Mouse (Mus musculus): Measurements from ENCODE around the gene Gm2056.
"Not testable (repeated sequence)": the region's sequence is repeated elsewhere in the genome, so short reads cannot be mapped to it uniquely, and the experiment has no call there.

The Gm2056 gene

DNA sequence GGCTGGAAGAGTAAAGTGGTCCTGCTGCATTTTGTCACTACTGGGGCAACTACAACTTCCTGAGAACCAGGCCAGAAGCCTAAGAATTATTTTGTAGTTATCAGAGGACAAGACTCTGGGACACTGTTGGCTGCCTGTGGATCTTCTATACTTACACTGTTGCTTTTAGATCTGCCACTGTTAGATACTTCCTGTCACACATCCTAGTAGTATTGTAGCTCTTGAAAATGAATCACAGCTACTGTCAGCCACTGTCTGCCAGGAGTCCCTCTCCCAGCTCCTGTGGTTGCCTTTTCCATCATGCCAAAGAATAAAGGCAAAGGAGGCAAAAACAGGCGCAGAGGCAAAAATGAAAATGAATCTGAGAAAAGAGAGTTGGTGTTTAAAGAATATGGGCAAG is at the start of gene Gm2056:
Gm2056 (plus strand) TSS at position 301 of the 400 bp plus-strand sequence.
- not testable (repeated sequence) for DNase-seq

DNA sequence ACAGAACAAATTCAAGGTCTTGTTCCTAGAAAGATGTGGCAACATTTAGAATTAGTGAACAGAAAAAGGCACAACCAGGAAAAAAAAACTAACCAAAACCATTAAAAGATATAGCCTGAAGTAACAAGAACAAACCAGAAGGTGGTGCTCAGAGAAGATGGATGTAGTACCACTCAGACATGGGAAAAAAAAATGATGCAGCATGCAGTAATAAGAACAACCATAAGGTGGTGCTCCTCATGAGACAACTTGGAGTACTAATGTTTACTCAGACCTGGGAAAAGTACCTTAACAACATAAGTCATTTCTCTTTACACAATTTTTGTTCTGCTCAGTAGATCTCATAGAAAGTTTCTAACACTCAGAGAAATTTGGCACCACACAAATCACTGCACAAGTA is 42.8 kb upstream of the Gm2056 start:
- DNase-seq: not testable (repeated sequence)

DNA sequence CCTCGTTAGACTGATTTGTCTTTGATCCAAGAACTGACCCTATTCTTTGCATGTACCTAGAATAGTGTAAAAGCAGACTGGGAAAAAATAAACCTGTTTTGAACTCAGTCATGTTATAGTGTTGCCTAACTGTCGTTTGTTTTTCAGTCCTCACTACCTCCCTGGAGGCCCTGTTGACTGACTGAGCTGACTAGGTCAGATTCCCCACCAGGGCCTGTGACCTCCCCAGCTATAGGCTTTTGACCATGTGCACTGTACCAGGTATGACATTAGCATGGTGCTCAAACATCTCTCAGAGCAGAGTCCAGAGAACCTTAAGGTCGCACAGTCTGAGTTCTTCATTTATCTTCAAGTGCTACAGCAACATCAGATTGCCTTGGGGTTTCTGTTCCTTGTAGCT is 22.7 kb upstream of the Gm2056 start:
- DNase-seq: not testable (repeated sequence)

DNA sequence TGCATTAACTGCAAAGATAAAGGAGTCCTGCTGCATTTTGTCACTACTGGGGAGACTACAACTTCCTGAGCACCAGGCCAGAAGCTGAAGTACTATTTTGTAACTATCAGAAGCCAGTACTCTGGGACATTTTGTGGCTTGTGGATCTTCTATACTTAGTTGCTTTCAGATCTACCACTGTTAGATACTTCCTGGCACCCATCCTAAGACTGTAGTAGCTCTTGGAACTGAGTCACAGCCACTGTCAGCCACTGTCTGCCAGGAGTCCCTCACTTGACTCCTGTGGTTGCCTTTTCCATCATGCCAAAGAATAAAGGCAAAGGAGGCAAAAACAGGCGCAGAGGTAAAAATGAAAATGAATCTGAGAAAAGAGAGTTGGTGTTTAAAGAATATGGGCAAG is 15.3 kb upstream of the Gm2056 start, which contains the start of gene Gm2075:
Gm2075 (plus strand) TSS at position 301 of the 400 bp plus-strand sequence.
- not testable (repeated sequence) for DNase-seq

DNA sequence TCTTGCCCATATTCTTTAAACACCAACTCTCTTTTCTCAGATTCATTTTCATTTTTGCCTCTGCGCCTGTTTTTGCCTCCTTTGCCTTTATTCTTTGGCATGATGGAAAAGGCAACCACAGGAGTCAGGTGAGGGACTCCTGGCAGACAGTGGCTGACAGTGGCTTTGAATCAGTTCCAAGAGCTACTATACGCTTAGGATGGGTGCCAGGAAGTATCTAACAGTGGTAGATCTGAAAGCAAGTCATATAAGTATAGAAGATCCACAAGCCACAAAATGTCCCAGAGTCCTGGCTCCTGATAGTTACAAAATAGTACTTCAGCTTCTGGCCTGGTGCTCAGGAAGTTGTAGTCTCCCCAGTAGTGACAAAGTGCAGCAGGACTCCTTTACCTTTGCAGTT is 8.1 kb upstream of the Gm2056 start, which contains the start of gene Gm6803:
Gm6803 (minus strand) TSS at position 101 of the 400 bp plus-strand sequence.
- DNase-seq: not testable (repeated sequence)

DNA sequence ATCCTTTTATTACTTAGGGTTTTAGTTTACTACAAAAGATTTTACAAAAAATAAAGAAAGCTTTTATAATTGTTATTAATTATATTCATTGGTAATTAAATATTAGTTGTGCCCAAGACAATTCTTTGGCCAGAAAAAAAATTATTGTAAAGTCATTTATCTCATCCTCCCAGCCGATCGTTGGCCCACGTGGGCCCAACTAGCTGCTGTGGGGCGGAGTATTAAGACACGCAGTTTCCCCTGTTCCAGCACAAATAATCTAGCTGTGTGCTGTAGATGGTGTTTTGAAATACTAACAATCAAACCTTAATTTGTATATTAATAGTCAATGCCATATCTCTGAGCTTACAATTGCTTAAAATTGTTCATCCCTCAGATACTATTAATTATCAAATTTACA is 5.4 kb downstream of the Gm2056 start:
- DNase-seq: not testable (repeated sequence)

DNA sequence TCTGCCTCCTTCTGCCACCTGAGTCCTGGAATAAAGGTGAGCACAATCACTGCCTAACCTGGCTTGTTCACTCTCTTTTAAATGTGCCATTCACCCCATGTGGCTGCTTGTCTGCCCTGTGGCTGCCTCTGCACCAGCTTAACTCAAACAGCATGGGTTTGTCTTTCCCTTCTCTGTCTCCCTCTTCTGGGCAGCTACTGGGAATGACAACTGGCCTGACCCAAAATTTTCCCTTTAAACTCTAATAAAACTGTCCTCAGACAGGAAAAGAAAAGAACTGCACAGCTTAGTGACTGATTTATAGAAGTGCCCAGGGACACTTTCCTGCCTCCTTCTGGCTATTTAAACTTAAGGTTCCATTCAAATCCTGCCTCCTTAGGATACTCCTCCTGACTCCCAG is 12.3 kb downstream of the Gm2056 start:
- DNase-seq: not testable (repeated sequence)

DNA sequence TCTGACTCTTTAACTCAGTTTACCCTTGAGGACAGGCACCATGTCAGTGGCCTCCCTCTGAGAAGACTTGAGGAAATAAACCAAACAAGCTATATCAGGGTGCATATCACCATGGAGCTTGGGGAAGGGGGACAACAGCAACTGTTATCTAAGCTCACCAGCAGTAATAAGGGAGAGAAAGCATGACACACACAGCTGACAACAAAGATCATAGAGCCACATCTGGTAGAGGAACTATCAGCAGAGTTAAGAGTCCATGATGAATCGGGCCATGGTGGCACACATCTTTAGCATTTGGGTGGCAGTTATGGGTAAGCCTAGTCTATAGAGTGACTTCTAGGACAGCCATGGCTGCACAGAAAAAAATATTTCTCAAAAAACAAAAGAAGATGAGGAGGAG is 12.9 kb downstream of the Gm2056 start:
- not testable (repeated sequence) for DNase-seq

DNA sequence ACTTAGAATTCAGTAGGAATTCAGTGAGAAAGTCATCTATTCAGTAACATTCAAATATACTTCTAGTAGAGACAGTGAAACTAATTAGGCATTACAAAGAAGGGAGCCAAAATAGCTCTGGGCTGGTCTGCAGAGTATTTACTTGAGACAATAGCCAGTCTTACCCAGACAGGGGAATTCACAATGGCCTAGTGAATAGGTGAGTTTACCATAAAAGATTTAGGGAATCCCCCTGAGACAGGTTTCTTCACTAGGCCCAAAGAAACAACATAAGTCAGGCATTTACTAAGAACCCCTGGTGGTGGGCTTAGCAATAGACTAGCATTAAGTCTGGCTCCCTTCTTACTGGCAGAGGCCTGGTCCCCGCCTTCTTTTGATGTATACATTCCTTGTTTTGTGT is 18.4 kb downstream of the Gm2056 start:
- DNase-seq: not testable (repeated sequence)

Measured in kidney, adult 11 months (tissue).